Mouse (Mus musculus): Measurements from ENCODE around the gene Pou5f2. TPM values are rescaled to one million over a fixed set of nuclear protein-coding genes. Genes with fewer than 3 reads are reported as not detected.

Gene Pou5f2
- 1 to 10 TPM; 5.7 to 8.2 TPM for total RNA-seq (2023)

GRCm38 (mm10) chr13:78024683-78025294 is at the start of gene Pou5f2:
Gene Pou5f2 (plus strand): TSS chr13:78024902.

Other genes with a start within 250 kb of the Pou5f2 start
- not detected for gene Nr2f1, start 174.9 kb downstream of the Pou5f2 start, total RNA-seq (2023)

Measured in B cell, adult 67 days (primary cell).